Mouse (Mus musculus) layer of hippocampus, adult 18-20 months (tissue): Measurements from ENCODE around the gene Elk1. TPM values are rescaled to one million over a fixed set of nuclear protein-coding genes. Genes with fewer than 3 reads are reported as not detected.

ENCODE experiments used
- DNase-seq, 2 experiments: peaks; one replicate each; pipeline ENCODE4 v3.0.0; 2022; ENCODE audit warnings: low spot score in 2 of 2
- long read RNA-seq: library from polyadenylated mRNA; stranded (forward); transcript quantifications from one replicate; pipeline ENCODE4 v2.0.0, GENCODE M21; 2021
- total RNA-seq, 2 experiments: library from RNA; stranded (reverse); gene quantifications; 2 replicates each; pipeline ENCODE4 v1.2.3; 2021

Gene Elk1
- 10 to 100 TPM; 74.0 to 90.1 TPM for total RNA-seq
- long read RNA-seq, transcript Elk1-201 (6 exons, 3,548 nt) = major isoform, 16 of 25 reads
- long read RNA-seq, partial matches to known transcripts = 6 of 25 reads
- long read RNA-seq, other reads (novel, unspliced or antisense) = 3 of 25 reads

GRCm38 (mm10) chrX:20950191-20950880 is at the start of gene Elk1:
Gene Elk1 (minus strand): TSS chrX:20950608.
- peak; percentile 80 to 89 for DNase-seq

DNA sequence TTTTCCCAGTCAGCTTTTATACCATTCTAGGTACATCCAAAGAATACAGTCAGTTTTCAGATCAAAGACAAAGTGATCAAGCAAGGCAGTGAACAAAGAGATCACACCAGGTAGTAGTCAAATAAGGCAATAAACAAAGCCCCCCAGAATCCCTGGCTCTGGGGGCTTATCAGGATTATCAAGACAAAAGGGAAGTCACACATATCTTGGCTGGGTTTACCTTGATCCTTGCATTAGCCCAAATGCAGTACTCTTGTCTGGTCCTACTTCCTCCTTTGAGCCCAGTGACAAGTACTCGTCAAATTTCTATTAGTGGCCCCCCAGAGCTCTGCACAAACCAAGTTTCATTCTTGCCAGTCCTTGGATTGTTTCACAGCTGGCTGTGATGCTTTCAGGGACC is 30.5 kb upstream of the Elk1 start:
- no peak for DNase-seq

DNA sequence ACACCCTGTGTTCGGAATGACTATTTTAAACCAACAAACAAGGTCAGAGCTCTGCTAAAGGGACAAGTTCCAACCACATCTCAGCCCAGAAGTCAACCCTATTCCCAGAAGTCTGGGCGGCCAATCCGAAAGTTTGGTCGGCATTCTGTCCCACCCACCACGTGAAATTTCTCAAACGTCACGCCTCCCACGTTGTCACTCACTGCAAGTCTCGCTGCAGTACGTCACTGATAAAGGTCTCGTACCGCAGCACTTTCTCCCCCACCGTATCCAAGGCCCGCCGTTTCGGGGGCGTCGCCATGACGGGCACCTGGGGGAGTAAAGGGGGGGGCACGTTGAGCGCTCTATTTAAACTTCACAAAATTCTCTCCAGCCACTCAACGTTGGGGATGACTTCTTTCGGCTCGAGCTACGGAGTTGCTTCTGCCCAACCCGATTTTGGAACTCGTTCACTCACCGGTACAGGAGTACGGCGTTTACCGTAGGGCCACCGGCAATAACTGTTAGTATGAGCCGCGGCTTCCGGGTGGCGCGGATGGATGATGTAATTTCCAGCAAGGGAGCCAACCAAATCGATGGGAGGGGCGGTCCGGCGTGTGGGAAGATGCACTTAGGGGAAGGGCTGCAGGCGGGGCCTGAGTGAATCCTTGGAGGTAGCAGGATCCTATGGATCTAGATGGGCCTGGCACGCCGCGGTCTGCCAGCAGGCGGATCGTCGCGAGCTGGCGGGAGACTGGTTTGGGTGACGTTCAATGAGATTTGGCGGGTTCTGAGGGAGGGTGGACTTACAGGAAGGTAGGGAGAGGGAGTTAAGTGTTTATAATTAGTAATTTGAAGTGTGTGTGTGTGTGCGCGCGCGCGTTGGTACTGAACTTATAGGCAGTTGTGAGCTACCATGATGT is 11.3 kb upstream of the Elk1 start, which contains the start of gene Uxt:
Uxt (minus strand) TSS at position 541 of the 902 bp plus-strand sequence.
- peak; percentile 83 to 88 for DNase-seq

GRCm38 (mm10) chrX:20946055-20946454 is 4.4 kb downstream of the Elk1 start:
- peak; percentile 48 to 88 for DNase-seq

GRCm38 (mm10) chrX:20931963-20932362 is 18.4 kb downstream of the Elk1 start:
- DNase-seq = no peak

GRCm38 (mm10) chrX:20931364-20931763 is 19.0 kb downstream of the Elk1 start, which contains the start of gene Cfp:
Gene Cfp (minus strand): TSS chrX:20931555.
- DNase-seq = no peak

- no peak for DNase-seq
These were observed 20.5 kb downstream of the Elk1 start for GRCm38 (mm10) chrX:20929859-20930258.

DNA sequence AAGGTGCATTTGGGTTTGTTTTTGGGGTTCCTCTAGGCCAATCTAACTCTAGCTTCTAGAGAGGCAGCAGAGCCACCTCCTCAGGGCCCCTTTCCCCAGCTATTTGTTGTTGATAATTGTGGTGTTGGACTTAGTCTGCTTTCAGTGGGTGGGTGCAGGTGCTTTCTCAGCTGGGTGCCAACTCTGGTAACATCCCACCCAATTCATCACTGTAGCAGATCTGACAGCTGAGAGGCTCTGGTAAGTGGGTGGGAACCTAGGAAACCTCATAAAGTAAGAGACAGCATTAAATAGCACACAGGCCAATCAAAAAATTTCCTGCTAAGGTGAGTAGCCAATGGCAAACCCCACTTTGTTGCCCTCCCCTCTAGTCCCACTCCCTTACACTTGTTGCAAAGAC is 25.4 kb downstream of the Elk1 start:
- peak; percentile 25 to 46 for DNase-seq

- DNase-seq = no peak
These were observed 26.9 kb downstream of the Elk1 start for GRCm38 (mm10) chrX:20923506-20923905.

DNA sequence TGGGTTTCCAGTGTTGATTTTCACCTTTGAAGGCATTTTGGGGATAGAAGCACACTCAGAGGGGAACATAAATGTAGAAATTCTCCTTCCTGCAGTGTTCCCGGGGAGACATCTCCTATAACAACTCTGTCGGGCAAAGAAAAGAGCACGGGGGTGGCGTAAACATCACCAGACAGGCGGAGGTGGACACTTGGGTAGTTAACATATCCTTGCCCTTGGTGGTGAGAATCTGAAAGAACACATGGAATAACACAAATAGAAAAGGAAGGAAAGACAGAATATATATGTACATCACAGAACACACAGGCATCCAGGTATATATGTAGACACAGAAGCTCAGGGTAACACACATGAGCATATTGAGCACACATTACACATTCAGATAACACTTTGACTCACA is 29.0 kb downstream of the Elk1 start:
- no peak for DNase-seq

GRCm38 (mm10) chrX:20920844-20921364 is 29.5 kb downstream of the Elk1 start, which contains the start of gene Syn1:
Gene Syn1 (minus strand): TSS chrX:20921004.
- DNase-seq = peak; percentile 85

- DNase-seq = peak in 1 of 2 experiments; percentile 25
These were observed 30.1 kb downstream of the Elk1 start for GRCm38 (mm10) chrX:20920249-20920843.

- DNase-seq = peak; percentile 24 to 62
These were observed 35.3 kb downstream of the Elk1 start for GRCm38 (mm10) chrX:20915075-20915474.

- DNase-seq = no peak
These were observed 36.7 kb downstream of the Elk1 start for GRCm38 (mm10) chrX:20913726-20914125.

DNA sequence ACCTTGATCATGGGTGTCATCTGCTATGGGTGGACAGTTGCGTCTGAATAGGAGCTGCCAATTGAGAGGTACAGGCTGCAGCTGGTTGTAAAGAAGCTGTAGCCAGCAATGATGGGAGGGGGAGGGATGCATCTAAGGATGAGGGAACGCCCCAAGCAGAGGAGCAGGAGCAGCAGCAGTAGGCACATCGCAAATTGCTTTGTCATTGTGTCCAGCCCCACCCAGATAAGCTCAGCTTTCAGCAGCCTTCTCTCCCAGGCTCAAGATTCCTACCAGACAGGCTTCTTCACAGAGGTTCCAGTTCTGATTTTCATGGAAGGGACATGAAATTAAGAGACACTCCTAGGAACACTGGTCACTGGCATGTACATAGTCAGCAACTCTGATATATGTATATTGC is 40.3 kb downstream of the Elk1 start:
- DNase-seq = no peak

Other genes starting within 250 kb of the Elk1 start
- 100 to 1,000 TPM; 114 to 129 TPM for gene Usp11, start 246.7 kb downstream of the Elk1 start, total RNA-seq
- 100 to 1,000 TPM; 183 to 186 TPM for gene Araf, start 152.8 kb downstream of the Elk1 start, total RNA-seq
- not detected for gene Timp1, start 80.4 kb downstream of the Elk1 start, total RNA-seq
- 100 to 1,000 TPM; 418 to 424 TPM for gene Syn1, start 29.6 kb downstream of the Elk1 start, total RNA-seq
- 10 to 100 TPM; 15.2 to 16.8 TPM for gene Cfp, start 19.1 kb downstream of the Elk1 start, total RNA-seq
- 10 to 100 TPM; 10.8 to 11.8 TPM for gene Uxt, start 11.4 kb upstream of the Elk1 start, total RNA-seq
- 1 to 10 TPM; 7.2 to 9.1 TPM for gene Zfp182, start 111.7 kb upstream of the Elk1 start, total RNA-seq
- not detected for gene Spaca5, start 117.8 kb upstream of the Elk1 start, total RNA-seq
- 1 to 10 TPM; 3.1 to 3.6 TPM for gene Zfp300, start 138.9 kb upstream of the Elk1 start, total RNA-seq
- gene Ssxa1, start 165.2 kb upstream of the Elk1 start, total RNA-seq = not detected
- gene Gm21876, start 225.0 kb upstream of the Elk1 start, total RNA-seq = not detected